Comparison of ENCODE assay signal across 7 mouse cellular contexts in genomic region chr17:23676473-23677031, GRCm38 (mm10). TPM values are rescaled to one million over a fixed set of nuclear protein-coding genes. Genes with fewer than 3 reads are reported as not detected.
DNase-seq lines count a peak whose midpoint lies in the region; ATAC-seq lines count a peak whose summit lies in the region.

No protein-coding gene starts in this region.

- H3K9me3 ChIP-seq in embryonic facial prominence, embryonic 10.5 days, result no peaks in the 10 kb centered on the region
- H3K9me3 ChIP-seq in heart, embryonic 15.5 days (replicated peaks), result no peaks in the 10 kb centered on the region
- no peaks in the 10 kb centered on the region for H3K9me3 ChIP-seq in limb, embryonic 11.5 days (ENCODE audit: control insufficient read depth, low read length)
- H3K9me3 ChIP-seq in midbrain, embryonic 16.5 days (replicated peaks; ENCODE audit: control insufficient read depth, low read length, poor library complexity, severe bottlenecking), result no peaks in the 10 kb centered on the region

- H3K4me1 ChIP-seq in embryonic facial prominence, embryonic 10.5 days, result peaks cover 66% of the 10 kb centered on the region
- peaks cover 47% of the 10 kb centered on the region for H3K4me1 ChIP-seq in heart, embryonic 15.5 days (replicated peaks)
- H3K4me1 ChIP-seq in limb, embryonic 11.5 days (ENCODE audit: control insufficient read depth, insufficient read depth, low read length), result peaks cover 29% of the 10 kb centered on the region
- H3K4me1 ChIP-seq in midbrain, embryonic 16.5 days (ENCODE audit: control insufficient read depth, insufficient read depth, low read length), result peaks cover 35% of the 10 kb centered on the region

- H3K36me3 ChIP-seq in embryonic facial prominence, embryonic 10.5 days (replicated peaks), result no peaks in the 10 kb centered on the region
- 0 out of 2 replicates have a peak, but pooled peaks cover 4% of the 10 kb centered on the region for H3K36me3 ChIP-seq in heart, embryonic 15.5 days
- no peaks in the 10 kb centered on the region for H3K36me3 ChIP-seq in limb, embryonic 11.5 days (ENCODE audit: control insufficient read depth, insufficient read depth, low read length)
- no peaks in the 10 kb centered on the region for H3K36me3 ChIP-seq in midbrain, embryonic 16.5 days (ENCODE audit: control insufficient read depth, insufficient read depth, low read length)

- peak overlapping the region; percentile 71 for H3K4me3 ChIP-seq in embryonic facial prominence, embryonic 10.5 days
- peak overlapping the region; percentile 62 for H3K4me3 ChIP-seq in heart, embryonic 15.5 days
- peak overlapping the region; percentile 39 for H3K4me3 ChIP-seq in limb, embryonic 11.5 days (ENCODE audit: low read depth, low read length)
- H3K4me3 ChIP-seq in midbrain, embryonic 16.5 days (ENCODE audit: low read depth, low read length), result peak overlapping the region; percentile 43

- peak overlapping the region; percentile 71 for H3K9ac ChIP-seq in heart, embryonic 15.5 days
- H3K9ac ChIP-seq in limb, embryonic 11.5 days (ENCODE audit: low read length), result no peak overlapping the region; the same call in 1 of the 2 replicates
- H3K9ac ChIP-seq in midbrain, embryonic 16.5 days (ENCODE audit: low read depth, low read length), result peak overlapping the region; percentile 43

- peaks cover 72% of the 10 kb centered on the region for H3K27me3 ChIP-seq in embryonic facial prominence, embryonic 10.5 days (replicated peaks; ENCODE audit: low read depth, poor library complexity, severe bottlenecking)
- peaks cover 36% of the 10 kb centered on the region for H3K27me3 ChIP-seq in heart, embryonic 15.5 days
- H3K27me3 ChIP-seq in limb, embryonic 11.5 days (ENCODE audit: control insufficient read depth, insufficient read depth, low read length), result peaks cover 48% of the 10 kb centered on the region
- H3K27me3 ChIP-seq in midbrain, embryonic 16.5 days (ENCODE audit: control insufficient read depth, insufficient read depth, low read depth, low read length), result peaks cover 36% of the 10 kb centered on the region

- peak; percentile 66 for DNase-seq in CD4-positive helper T cell, adult 2 months (ENCODE audit: low read depth, low spot score)
- peak; percentile 69 for DNase-seq in MN1 (ENCODE audit: low spot score)
- peak; percentile 60 for DNase-seq in embryonic facial prominence, embryonic 10.5 days (ENCODE audit: low spot score)
- peak; percentile 52 for DNase-seq in limb, embryonic 11.5 days (ENCODE audit: low spot score)
- no peak for DNase-seq in spleen, postnatal 14 days (ENCODE audit: low spot score in 2 of 2)

- ATAC-seq in heart, embryonic 15.5 days (replicated peaks; ENCODE audit: insufficient number of reproducible peaks, insufficient read depth, low FRiP score, low read depth), result peak; percentile 36
- no peak for ATAC-seq in limb, embryonic 11.5 days (ENCODE audit: insufficient number of reproducible peaks, low FRiP score, low TSS enrichment, low read depth)
- ATAC-seq in midbrain, embryonic 16.5 days, result no peak

- H3K4me2 ChIP-seq in heart, embryonic 15.5 days, result peak overlapping the region; percentile 82
- H3K4me2 ChIP-seq in limb, embryonic 11.5 days (ENCODE audit: low read depth, severe bottlenecking), result peak overlapping the region; percentile 70
- peak overlapping the region; percentile 75 for H3K4me2 ChIP-seq in midbrain, embryonic 16.5 days (ENCODE audit: low read length)

- peak overlapping the region; percentile 58 for H3K27ac ChIP-seq in embryonic facial prominence, embryonic 10.5 days (replicated peaks)
- H3K27ac ChIP-seq in heart, embryonic 15.5 days, result peak overlapping the region; percentile 97
- H3K27ac ChIP-seq in limb, embryonic 11.5 days (replicated peaks; ENCODE audit: low read depth, low read length), result no peak overlapping the region
- H3K27ac ChIP-seq in midbrain, embryonic 16.5 days (ENCODE audit: low read length), result no peak overlapping the region

- WGBS in embryonic facial prominence, embryonic 10.5 days, result under 1% methylated on average over 37 of the region's 37 CpGs
- under 1% methylated on average over 37 of the region's 37 CpGs for WGBS in heart, embryonic 15.5 days
- 1% methylated on average over 36 of the region's 37 CpGs for WGBS in limb, embryonic 11.5 days
- WGBS in midbrain, embryonic 16.5 days, result 0% methylated on average over 29 of the region's 37 CpGs

RNA-seq across cellular contexts. Expression of gene Tnfrsf12a, which starts 0.7 kb away (rescaled TPM):
- polyA plus RNA-seq in embryonic facial prominence, embryonic 10.5 days (2016; fragmentation: Nextera tagmentation; extraction: Ambion mirVana), result 4.6 and 6.4 TPM in 2 replicates
- polyA plus RNA-seq in heart, embryonic 15.5 days (2015; fragmentation: Nextera tagmentation; extraction: Ambion mirVana), result 107 and 116 TPM in 2 replicates
- polyA plus RNA-seq in limb, embryonic 11.5 days (2014; fragmentation: Nextera tagmentation; extraction: Ambion mirVana), result 4.3 and 5.0 TPM in 2 replicates
- polyA plus RNA-seq in midbrain, embryonic 16.5 days (2015; fragmentation: Nextera tagmentation; extraction: Ambion mirVana), result 2.5 and 2.6 TPM in 2 replicates

RNA-seq across cellular contexts. Expression of gene Cldn6, which starts 2.5 kb away (rescaled TPM):
- 77.2 and 81.3 TPM in 2 replicates for polyA plus RNA-seq in embryonic facial prominence, embryonic 10.5 days (2016; fragmentation: Nextera tagmentation; extraction: Ambion mirVana)
- 4.5 and 12.9 TPM in 2 replicates for polyA plus RNA-seq in heart, embryonic 15.5 days (2015; fragmentation: Nextera tagmentation; extraction: Ambion mirVana)
- polyA plus RNA-seq in limb, embryonic 11.5 days (2014; fragmentation: Nextera tagmentation; extraction: Ambion mirVana), result 21.3 and 23.3 TPM in 2 replicates
- 0.52 and 1.2 TPM in 2 replicates for polyA plus RNA-seq in midbrain, embryonic 16.5 days (2015; fragmentation: Nextera tagmentation; extraction: Ambion mirVana)

RNA-seq across cellular contexts. Expression of gene Thoc6, which starts 2.9 kb away (rescaled TPM):
- 70.9 and 72.2 TPM in 2 replicates for polyA plus RNA-seq in embryonic facial prominence, embryonic 10.5 days (2016; fragmentation: Nextera tagmentation; extraction: Ambion mirVana)
- 29.4 and 36.8 TPM in 2 replicates for polyA plus RNA-seq in heart, embryonic 15.5 days (2015; fragmentation: Nextera tagmentation; extraction: Ambion mirVana)
- 54.8 and 58.1 TPM in 2 replicates for polyA plus RNA-seq in limb, embryonic 11.5 days (2014; fragmentation: Nextera tagmentation; extraction: Ambion mirVana)
- 34.4 and 36.0 TPM in 2 replicates for polyA plus RNA-seq in midbrain, embryonic 16.5 days (2015; fragmentation: Nextera tagmentation; extraction: Ambion mirVana)

RNA-seq across cellular contexts. Expression of gene Hcfc1r1, which starts 3.2 kb away (rescaled TPM):
- polyA plus RNA-seq in embryonic facial prominence, embryonic 10.5 days (2016; fragmentation: Nextera tagmentation; extraction: Ambion mirVana), result 30.4 and 39.7 TPM in 2 replicates
- 226 and 282 TPM in 2 replicates for polyA plus RNA-seq in heart, embryonic 15.5 days (2015; fragmentation: Nextera tagmentation; extraction: Ambion mirVana)
- polyA plus RNA-seq in limb, embryonic 11.5 days (2014; fragmentation: Nextera tagmentation; extraction: Ambion mirVana), result 45.5 and 53.0 TPM in 2 replicates
- polyA plus RNA-seq in midbrain, embryonic 16.5 days (2015; fragmentation: Nextera tagmentation; extraction: Ambion mirVana), result 129 and 137 TPM in 2 replicates

RNA-seq across cellular contexts. Expression of gene Cldn9, which starts 7.3 kb away (rescaled TPM):
- polyA plus RNA-seq in embryonic facial prominence, embryonic 10.5 days (2016; fragmentation: Nextera tagmentation; extraction: Ambion mirVana), result 10.5 and 13.5 TPM in 2 replicates
- 0.09 and 0.68 TPM in 2 replicates for polyA plus RNA-seq in heart, embryonic 15.5 days (2015; fragmentation: Nextera tagmentation; extraction: Ambion mirVana)
- 7.4 and 7.6 TPM in 2 replicates for polyA plus RNA-seq in limb, embryonic 11.5 days (2014; fragmentation: Nextera tagmentation; extraction: Ambion mirVana)
- 0.62 and 0.67 TPM in 2 replicates for polyA plus RNA-seq in midbrain, embryonic 16.5 days (2015; fragmentation: Nextera tagmentation; extraction: Ambion mirVana)

Comparison
In these comparisons a context has a peak if more than half of its experiments do, and no peak if none do; other contexts are left out.
1. DNase-seq: peak in CD4-positive helper T cell, adult 2 months (single experiment), MN1 (single experiment), embryonic facial prominence, embryonic 10.5 days (single experiment) and limb, embryonic 11.5 days (single experiment); none in spleen, postnatal 14 days (0 of 2).
2. H3K27ac ChIP-seq: peak in embryonic facial prominence, embryonic 10.5 days (single experiment) and heart, embryonic 15.5 days (single experiment); none in limb, embryonic 11.5 days (single experiment) and midbrain, embryonic 16.5 days (single experiment).
3. RNA of gene Tnfrsf12a, which starts 0.7 kb away (polyA plus RNA-seq): 107 to 116 TPM in heart, embryonic 15.5 days; 4.6 to 6.4 TPM in embryonic facial prominence, embryonic 10.5 days, 4.3 to 5.0 TPM in limb, embryonic 11.5 days and 2.5 to 2.6 TPM in midbrain, embryonic 16.5 days; every median in the first group is over 10 times any median in the second.
4. Peak in every context shown above with its lines, with median percentiles within 50 percentile points of each other: H3K4me3 ChIP-seq and H3K4me2 ChIP-seq.